Mouse (Mus musculus) large intestine, adult 2 months (tissue): ENCODE data around the gene Trex1. TPM values are rescaled to one million over a fixed set of nuclear protein-coding genes. Genes with fewer than 3 reads are reported as not detected.

Experiments used
- DNase-seq: peaks from one replicate; pipeline ENCODE4 v3.0.0-alpha.2; 2012; ENCODE audit warnings: low read depth, low spot score
- WGBS: fragments of 180-500 bp; shearing (Covaris S2); methylation state at CpG from one replicate; pipeline ENCODE4 v1.1.7; 2018; 5-methylcytosine and 5-hydroxymethylcytosine counted together
- polyA plus RNA-seq: library from polyadenylated mRNA; depleted of rRNA; stranded (reverse); fragments of >200 nt; gene quantifications from 2 replicates; pipeline ENCODE4 v1.2.3, GENCODE M21; 2012; rRNA removed

Gene Trex1
- polyA plus RNA-seq: 65.2 and 93.3 TPM in 2 replicates

DNA sequence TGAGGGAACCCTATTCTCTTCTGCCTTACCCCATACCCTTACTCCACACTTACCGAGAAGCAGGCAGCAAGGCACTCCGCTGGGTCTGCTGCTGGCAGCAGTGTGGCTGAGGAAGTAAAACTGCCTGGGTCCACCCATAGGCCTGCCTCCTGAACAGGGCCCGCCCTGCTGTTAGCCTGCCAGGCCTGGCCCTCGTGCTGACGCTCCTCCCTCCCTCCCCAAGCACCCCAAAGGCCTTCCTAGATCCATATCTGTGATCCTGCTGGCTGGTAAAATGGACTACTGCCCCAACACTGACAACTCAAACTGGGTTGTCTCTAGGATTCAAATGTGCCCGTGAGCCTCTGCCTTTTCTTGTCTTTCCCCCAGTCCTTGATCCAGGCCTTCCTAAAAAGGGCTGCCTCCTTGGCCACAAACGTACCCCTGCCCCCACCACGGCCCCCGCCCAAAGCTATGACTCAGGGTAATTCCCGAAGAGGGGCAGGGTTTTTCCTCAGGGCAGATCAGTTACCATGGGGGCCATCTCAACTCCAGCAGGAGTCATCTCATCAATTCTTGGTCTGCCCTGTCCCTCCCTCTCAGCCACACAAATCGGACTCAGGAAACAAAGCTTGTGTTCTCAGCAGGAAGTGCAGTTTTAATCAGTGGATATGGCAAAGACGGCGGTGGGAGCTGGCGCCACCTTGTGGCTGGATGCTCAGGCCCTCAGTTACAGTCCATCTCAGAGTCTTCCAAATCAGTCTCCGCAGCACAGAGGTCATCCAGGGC lies at the start of gene Trex1:
TSS of gene Trex1 (minus strand) at position 599 of the 768 bp plus-strand sequence.
- under 1% methylated on average over 15 of the region's 15 CpGs for WGBS
- no peak for DNase-seq

DNA sequence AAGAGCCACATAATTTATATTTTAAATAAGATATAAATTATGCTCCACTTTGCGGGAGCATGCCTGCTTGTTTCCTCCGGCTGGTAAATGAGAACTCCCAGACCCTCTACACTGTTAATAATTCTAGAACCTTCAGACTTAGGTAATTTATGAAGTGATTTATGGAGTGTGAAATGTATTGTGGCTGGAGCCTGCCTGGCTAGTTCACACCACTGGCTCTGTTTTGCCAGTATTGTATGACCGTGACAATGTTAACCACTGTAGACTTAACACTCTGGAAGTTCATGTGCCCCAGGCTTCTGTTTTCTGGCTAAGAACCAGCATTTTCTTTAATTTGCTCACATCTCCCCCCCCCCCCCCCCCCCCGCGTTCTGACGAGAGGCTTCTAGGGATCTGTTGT lies 47.8 kb upstream of the Trex1 start:
- WGBS: 74% methylated on average over 5 of the region's 6 CpGs
- DNase-seq: no peak

- no peak for DNase-seq
- 79% methylated on average over 12 of the region's 12 CpGs for WGBS
Observed at GRCm38 (mm10) chr9:109105648-109106047, 46.1 kb upstream of the Trex1 start.

GRCm38 (mm10) chr9:109105011-109105410 lies 45.5 kb upstream of the Trex1 start:
- WGBS: 73% methylated on average over 12 of the region's 12 CpGs
- DNase-seq: no peak

- DNase-seq: no peak
- WGBS: 87% methylated on average over 9 of the region's 9 CpGs
Observed at GRCm38 (mm10) chr9:109104083-109104482, 44.5 kb upstream of the Trex1 start.

DNA sequence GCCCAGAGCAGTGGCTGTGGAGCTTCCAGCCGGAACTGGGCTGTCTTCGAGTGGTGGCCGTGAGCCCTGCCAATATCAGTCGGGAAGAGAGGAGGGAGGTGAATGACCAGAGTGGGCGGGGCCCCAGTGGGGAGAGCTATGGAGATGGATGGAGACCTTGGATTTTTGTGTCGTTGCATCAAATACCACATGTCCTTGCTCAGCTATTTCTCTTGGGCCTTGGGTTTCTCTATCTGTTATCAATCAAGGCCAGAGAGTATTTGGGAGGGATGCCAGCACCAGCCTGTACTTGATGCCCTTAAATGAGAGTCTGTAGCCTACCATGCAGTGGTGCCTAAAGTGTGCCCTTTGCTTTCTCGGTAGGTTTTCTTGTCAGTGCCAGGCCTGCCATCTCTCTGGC lies 43.7 kb upstream of the Trex1 start:
- 66% methylated on average over 7 of the region's 7 CpGs for WGBS

GRCm38 (mm10) chr9:109102541-109102940 lies 43.0 kb upstream of the Trex1 start:
- no peak for DNase-seq
- WGBS: 82% methylated on average over 3 of the region's 3 CpGs

More for the DNA sequence above, 43.7 kb upstream of the Trex1 start:
- DNase-seq: no peak

DNA sequence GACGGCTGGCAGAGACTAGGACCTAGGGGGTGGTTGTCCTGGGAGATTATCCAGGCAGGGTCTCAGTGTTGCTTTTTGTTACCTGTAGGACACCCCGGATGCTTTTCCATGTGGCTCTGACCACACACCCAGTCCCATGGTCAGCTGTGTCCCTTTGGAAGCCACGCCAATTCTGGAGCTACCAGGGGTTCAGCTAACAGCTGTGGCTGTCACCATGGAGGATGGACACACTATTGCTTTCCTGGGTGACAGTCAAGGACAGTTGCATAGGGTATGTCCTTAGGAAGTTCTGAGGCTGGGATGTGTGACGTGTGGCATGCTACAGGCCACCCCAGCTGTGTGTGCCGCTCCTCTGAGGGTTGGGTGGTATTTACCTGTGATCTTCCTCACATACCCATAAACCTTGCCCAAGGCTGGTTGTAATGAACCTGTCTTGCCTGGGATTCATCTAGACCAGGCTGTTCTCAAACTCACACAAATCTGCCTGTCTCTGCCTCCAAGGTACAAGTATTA lies 42.5 kb upstream of the Trex1 start:
- no peak for DNase-seq
- 93% methylated on average over 5 of the region's 5 CpGs for WGBS

DNA sequence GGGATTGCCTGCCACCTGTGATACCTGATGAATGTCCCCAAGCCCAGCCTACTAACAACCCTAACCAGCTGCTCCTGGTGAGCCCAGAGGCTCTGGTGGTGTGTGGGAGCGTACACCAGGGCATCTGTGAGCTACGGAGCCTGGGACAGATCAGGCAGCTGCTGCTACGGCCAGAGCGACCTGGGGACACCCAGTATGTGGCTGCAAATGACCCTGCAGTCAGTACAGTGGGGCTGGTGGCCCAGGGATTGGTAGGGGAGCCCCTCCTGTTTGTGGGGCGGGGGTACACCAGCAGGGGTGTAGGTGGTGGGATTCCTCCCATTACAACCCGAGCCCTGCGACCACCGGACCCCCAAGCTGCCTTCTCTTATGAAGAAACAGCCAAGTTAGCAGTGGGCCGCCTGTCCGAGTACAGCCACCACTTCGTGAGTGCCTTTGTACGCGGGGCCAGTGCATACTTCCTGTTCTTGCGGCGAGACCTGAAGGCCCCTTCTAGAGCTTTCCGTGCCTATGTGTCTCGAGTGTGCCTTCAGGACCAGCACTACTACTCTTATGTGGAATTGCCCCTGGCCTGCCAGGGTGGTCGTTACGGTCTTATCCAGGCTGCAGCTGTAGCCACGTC lies 40.9 kb upstream of the Trex1 start:
- WGBS: 88% methylated on average over 20 of the region's 20 CpGs
- DNase-seq: no peak

DNA sequence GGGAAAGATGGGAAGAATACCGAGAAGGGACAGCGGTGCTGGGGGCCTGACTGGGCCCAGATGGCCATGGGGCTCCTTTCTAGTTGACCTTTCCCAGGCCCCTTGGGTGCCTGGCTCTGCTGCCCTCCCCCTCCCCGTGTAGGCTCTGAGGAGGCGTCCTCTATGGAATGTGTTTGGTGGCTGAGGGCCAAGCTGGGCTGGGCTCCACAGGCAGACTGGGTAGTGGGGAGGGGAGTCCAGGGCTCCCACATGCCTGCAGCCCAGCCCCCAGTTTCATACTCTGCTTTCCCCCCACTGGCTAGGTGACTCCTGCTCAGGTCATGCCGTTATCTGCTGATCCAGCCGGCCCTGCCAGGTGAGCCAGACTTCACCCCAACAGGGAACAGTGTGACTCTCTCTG lies 39.4 kb upstream of the Trex1 start:
- 48% methylated on average over 6 of the region's 6 CpGs for WGBS
- no peak for DNase-seq

DNA sequence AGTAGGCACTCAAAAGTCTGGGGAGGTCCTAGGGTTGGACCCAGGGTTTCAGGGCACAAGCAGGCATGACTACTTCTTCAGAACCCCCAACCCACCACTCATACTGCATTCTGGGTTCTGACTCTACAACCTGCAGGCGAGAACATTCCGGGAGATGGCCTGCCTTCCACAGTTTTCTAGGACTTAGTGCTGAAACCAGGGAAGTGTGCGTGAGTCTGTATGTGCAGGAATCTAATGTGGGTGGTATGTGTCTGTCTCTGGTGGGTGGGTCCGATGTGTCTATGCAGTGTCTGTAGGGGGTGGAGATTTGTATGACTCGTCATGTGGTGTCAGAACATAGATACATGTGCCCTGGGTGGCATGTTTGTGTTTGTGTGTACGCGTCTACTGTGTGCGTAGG lies 38.8 kb upstream of the Trex1 start:
- 84% methylated on average over 8 of the region's 8 CpGs for WGBS
- no peak for DNase-seq

DNA sequence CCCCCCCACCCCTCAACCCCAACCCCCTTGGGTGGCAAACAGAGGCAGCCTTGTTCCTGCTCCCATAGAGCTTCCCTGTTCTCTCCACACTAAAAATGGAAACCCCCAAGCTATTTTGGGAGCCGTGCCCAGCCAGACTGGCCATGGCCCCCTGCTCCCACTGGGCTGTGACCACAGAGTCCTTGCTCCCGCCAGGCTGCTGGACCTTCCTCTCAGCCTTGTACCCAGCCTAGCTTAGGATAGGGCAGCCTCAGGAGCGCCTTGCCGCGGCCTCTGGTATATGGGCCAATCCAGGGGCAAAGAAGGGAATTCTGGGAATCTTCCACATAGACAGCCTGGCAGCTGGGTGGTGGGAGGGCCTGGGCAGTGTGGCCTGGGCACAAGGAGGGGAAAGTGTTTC lies 38.3 kb upstream of the Trex1 start:
- 64% methylated on average over 5 of the region's 5 CpGs for WGBS
- DNase-seq: no peak

DNA sequence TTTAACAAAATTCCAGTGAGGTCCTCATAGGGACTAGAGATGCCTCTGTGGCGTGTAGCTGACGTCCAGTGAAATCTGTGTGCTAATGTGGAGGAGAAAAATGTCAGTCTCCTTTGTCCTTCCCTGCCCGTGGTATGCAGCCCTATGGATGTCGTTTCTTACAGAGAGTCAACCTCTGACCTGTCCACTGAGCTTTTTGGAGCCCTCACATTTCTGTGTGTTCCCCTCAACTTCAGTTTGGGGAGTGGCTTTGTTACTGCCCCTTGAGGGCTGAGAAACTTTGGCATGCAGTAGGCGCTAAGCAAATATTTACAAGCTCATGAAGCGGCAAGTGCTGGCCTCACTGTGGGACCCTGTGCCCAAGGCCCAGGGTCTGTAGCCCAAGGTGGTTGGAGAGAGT lies 37.8 kb upstream of the Trex1 start:
- no peak for DNase-seq
- 35% methylated on average over 6 of the region's 6 CpGs for WGBS

- 50% methylated on average over 6 of the region's 6 CpGs for WGBS
- DNase-seq: no peak
Observed at GRCm38 (mm10) chr9:109096856-109097255, 37.3 kb upstream of the Trex1 start.

DNA sequence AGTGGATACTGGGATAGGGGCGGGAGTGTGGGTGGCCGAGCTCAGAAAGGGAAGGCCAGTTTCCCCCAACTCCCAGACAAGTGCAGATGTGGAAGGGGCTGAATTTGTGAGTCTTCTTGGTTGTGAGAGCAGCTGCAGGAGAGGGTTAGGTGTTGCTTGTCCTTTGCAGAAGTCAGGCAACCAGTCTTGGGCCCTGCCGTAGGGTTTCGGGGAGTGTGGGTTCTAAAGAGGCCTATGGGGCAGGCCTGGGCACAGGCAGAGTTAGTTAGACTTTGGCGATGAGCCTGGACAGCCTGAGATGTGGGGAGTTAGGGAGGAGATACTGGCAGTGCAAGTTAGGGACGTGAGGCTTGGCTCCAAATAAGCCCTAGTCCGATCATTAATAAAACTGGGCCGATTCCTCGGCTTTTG lies 36.7 kb upstream of the Trex1 start:
- WGBS: 35% methylated on average over 9 of the region's 9 CpGs
- no peak for DNase-seq

DNA sequence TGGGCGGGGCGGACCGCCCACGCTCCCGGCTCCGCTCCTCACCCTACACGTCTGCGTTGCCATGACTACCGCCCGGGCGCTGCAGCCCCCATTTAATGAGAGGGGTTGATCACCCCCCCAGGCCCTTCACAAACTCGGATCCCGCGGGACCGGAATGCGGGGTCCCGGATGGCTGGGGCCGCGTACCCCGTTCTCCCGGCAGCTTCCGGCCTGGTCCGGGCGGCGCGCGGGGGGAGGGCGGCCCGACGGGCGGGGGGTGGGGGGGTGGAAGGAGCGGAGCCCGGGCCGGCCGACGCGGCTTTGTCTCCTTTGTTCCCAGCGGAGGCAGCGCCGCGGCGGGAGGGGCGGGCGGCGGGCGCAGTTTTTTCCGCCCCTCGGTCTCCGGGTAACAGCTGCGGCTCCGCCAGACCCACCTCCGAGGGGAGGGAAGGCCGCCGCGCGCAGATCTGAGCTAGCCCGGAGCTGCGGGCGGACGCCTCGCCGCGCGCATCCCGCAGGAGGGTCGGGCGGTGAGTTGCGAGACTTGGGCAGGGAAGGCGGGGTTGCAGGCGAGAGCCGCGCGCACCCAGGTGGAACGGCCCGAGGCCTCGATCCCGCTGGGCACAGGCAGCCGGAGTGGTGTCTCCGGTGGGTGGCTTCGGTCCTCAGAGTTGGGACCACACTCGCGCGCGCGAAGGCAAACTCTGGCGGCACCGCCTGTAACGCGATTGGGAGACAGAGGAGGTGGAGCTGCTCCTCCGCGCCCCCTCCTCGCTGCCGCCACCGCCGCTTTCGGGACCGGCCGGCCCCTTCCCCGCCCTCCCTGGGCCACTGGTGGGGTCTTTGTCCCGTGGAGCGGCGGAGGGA lies 35.8 kb upstream of the Trex1 start, which contains the start of gene Plxnb1:
TSS of gene Plxnb1 (plus strand) at position 253 of the 846 bp plus-strand sequence.
- DNase-seq: no peak
- WGBS: 2% methylated on average over 98 of the region's 102 CpGs

GRCm38 (mm10) chr9:109094553-109095136 lies 35.1 kb upstream of the Trex1 start:
- DNase-seq: no peak
- 3% methylated on average over 21 of the region's 21 CpGs for WGBS

DNA sequence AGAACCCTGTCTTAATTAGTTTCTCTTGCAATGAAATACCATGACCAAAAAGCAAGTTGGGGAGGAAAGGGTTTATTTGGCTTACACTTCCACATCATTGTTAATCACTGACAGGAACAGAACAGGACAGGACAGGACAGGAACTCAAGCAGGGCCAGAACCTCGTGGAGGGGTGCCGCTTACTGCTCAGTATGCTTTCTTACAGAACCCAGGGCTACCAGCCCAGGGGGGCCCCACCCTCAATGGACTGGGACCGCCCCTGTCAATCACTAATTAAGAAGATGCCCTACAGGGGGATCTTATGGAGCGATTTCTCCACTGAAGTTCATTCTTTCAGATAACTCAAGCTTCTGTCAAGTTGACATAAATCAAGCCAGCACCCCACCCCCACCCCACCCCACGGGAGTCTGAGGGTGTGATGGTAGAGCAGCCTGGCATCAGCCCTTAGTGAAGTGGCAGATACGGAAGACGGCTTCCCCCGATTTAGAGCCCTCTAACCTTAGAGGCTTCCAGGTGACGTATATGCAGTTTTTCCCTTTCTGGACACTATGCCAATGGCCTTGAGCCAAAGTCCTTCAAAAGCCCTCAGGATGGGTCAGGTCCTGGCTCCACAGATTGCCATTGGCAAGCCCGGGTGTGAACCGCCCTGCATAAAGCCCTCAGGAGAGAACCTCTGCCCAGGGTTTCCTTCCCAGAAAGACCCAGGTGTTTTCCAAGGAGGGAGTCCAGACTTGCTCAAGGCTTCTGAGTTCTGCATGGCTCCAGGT lies 34.4 kb upstream of the Trex1 start:
- no peak for DNase-seq
- WGBS: 39% methylated on average over 11 of the region's 11 CpGs

- no peak for DNase-seq
- 61% methylated on average over 6 of the region's 6 CpGs for WGBS
Observed at GRCm38 (mm10) chr9:109092799-109093198, 33.3 kb upstream of the Trex1 start.
